Mouse (Mus musculus) heart, adult 2 months (tissue): ENCODE measurements at regions not wholly inside any gene's neighbourhood (a gene's known extent, or its start where the extent isn't known, plus 50 kb on each side); places are given as distances from the start of the nearest gene placed in this dataset.

Experiments used
- EP300 ChIP-seq: fragments of 200-500 bp; IDR thresholded peaks from 2 replicates; pipeline ENCODE4 v1.6.1; 2011; ENCODE audit warnings: low read depth, low read length, control low read depth; ENCODE audit not compliant: insufficient read depth
- POLR2A ChIP-seq: fragments of 200-500 bp; IDR thresholded peaks from 2 replicates; pipeline ENCODE4 v1.6.1; 2011; ENCODE audit warnings: mild to moderate bottlenecking, low read depth, low read length, control low read depth; ENCODE audit not compliant: insufficient read depth

GRCm38 (mm10) chr3:105200735-105201134, 134.1 kb downstream of the 4930564D02Rik start:
- TF ChIP-seq EP300 (no peak), POLR2A (no peak)
